Mouse (Mus musculus) liver, postnatal 0 days (tissue): ENCODE results near the gene H2-Q6.
"Not testable (repeated sequence)": the region's sequence is repeated elsewhere in the genome, so short reads cannot be mapped to it uniquely, and the experiment has no call there.

Experiments used
- CTCF ChIP-seq: sonication (generic); IDR thresholded peaks from 2 replicates; pipeline ENCODE4 v1.5.1; 2016; ENCODE audit warnings: antibody characterized with exemption, low read depth
- EP300 ChIP-seq: IDR thresholded peaks from 2 replicates; pipeline ENCODE4 v1.6.1; 2016; ENCODE audit warnings: antibody characterized with exemption, low read depth, mild to moderate bottlenecking

- not testable (repeated sequence) for TF ChIP-seq EP300, CTCF
These were observed 5.1 kb upstream of the H2-Q6 start for GRCm38 (mm10) chr17:35419564-35419963.
